Mouse (Mus musculus): ENCODE results near the gene Tomm5. TPM values are rescaled to one million over a fixed set of nuclear protein-coding genes. Genes with fewer than 3 reads are reported as not detected.

The Tomm5 gene
- polyA plus RNA-seq (2014; fragmentation: Nextera tagmentation; extraction: Ambion mirVana): 166 and 176 TPM in 2 replicates

GRCm38 (mm10) chr4:45107601-45108277 lies at the start of gene Tomm5:
Gene Tomm5 (minus strand): TSS chr4:45108114.
- peak within 1 kb of the TSS; percentile 87 for H3K4me3 ChIP-seq (replicated peaks; ENCODE audit: low read length)
- H3K9ac ChIP-seq: peak within 1 kb of the TSS; percentile 96
- H3K4me2 ChIP-seq (replicated peaks): peak within 1 kb of the TSS; percentile 75
- no peak within 1 kb of the TSS for H3K27ac ChIP-seq
- H3K4me1 ChIP-seq (replicated peaks; ENCODE audit: control insufficient read depth, insufficient read depth, low read length): peaks cover 10% of the 10 kb centered on the region
- ATAC-seq (ENCODE audit: low FRiP score): peak; percentile 96
- H3K27me3 ChIP-seq (ENCODE audit: control insufficient read depth, insufficient read depth, low read length): no peaks in the 10 kb centered on the region
- peak; percentile 84 for DNase-seq (ENCODE audit: low spot score)
- 1% methylated on average over 39 of the region's 39 CpGs for WGBS
- H3K36me3 ChIP-seq (replicated peaks; ENCODE audit: control insufficient read depth, insufficient read depth): peaks cover 27% of the 10 kb centered on the region
- H3K9me3 ChIP-seq (ENCODE audit: control insufficient read depth, low read length): no peaks in the 10 kb centered on the region

DNA sequence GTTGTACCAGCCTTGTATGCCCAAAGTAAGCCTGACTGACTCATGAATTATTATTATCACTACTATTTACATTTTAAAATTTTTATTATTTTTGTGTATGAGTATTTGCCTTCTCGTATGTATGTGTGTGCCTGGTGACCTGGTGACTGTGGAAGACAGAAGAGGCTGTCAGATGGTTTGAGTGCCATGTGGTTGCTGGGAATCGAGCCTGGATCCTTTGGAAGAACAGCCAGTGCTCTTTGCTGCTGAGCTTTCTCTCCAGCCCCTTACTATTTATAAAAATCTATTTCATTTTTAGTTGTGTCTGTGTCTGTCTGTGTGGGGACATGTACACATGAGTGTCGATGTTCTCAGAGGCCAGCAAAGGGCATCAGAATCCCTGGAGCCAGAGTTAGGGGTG lies 48.5 kb upstream of the Tomm5 start:
- H3K9ac ChIP-seq: no peak overlapping the region
- no peak overlapping the region for H3K4me2 ChIP-seq (replicated peaks)
- no peak overlapping the region for H3K27ac ChIP-seq
- H3K4me1 ChIP-seq (replicated peaks; ENCODE audit: control insufficient read depth, insufficient read depth, low read length): no peaks in the 10 kb centered on the region
- no peaks in the 10 kb centered on the region for H3K27me3 ChIP-seq (ENCODE audit: control insufficient read depth, insufficient read depth, low read length)
- H3K4me3 ChIP-seq (replicated peaks; ENCODE audit: low read length): no peak overlapping the region
- ATAC-seq (ENCODE audit: low FRiP score) (no peak), DNase-seq (ENCODE audit: low spot score) (no peak)
- no peaks in the 10 kb centered on the region for H3K9me3 ChIP-seq (ENCODE audit: control insufficient read depth, low read length)
- no peaks in the 10 kb centered on the region for H3K36me3 ChIP-seq (replicated peaks; ENCODE audit: control insufficient read depth, insufficient read depth)
- WGBS: 82% methylated on average over 3 of the region's 3 CpGs

- peaks cover 18% of the 10 kb centered on the region; the same call in 1 of the 2 replicates for H3K4me1 ChIP-seq (replicated peaks; ENCODE audit: control insufficient read depth, insufficient read depth, low read length)
- no peaks in the 10 kb centered on the region for H3K36me3 ChIP-seq (replicated peaks; ENCODE audit: control insufficient read depth, insufficient read depth)
- no peaks in the 10 kb centered on the region for H3K9me3 ChIP-seq (ENCODE audit: control insufficient read depth, low read length)
- ATAC-seq (ENCODE audit: low FRiP score): peak; percentile 43; the same call in 1 of the 2 replicates
- peak overlapping the region; percentile 6; the same call in 1 of the 2 replicates for H3K27ac ChIP-seq
- H3K27me3 ChIP-seq (ENCODE audit: control insufficient read depth, insufficient read depth, low read length): no peaks in the 10 kb centered on the region
- H3K9ac ChIP-seq: no peak overlapping the region
- WGBS: 55% methylated on average over 8 of the region's 8 CpGs
- H3K4me3 ChIP-seq (replicated peaks; ENCODE audit: low read length): no peak overlapping the region
- DNase-seq (ENCODE audit: low spot score): peak; percentile 25
- H3K4me2 ChIP-seq (replicated peaks): no peak overlapping the region
These were observed 35.1 kb upstream of the Tomm5 start for GRCm38 (mm10) chr4:45143005-45143404.

DNA sequence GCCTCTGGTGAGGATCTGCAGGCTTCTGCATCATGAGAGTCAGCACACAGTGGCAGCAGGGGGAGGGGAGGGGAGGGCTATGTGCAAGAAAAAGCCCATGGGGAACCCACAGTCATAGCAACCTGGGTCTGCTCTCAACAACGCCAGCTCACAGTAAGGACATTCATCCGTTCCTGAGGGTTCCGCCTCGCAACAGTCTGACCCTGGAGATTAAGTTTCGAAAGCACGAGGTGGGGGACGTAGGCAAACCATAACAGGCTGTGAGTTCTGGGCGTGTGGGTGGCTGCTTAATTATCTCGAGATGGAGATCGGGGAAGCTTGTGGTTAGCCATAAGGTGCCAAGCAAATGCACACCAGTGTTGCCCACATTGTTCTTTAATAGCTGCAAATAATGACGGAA lies 34.5 kb upstream of the Tomm5 start:
- no peak overlapping the region for H3K4me2 ChIP-seq (replicated peaks)

GRCm38 (mm10) chr4:45141835-45142234 lies 33.9 kb upstream of the Tomm5 start:
- H3K27me3 ChIP-seq (ENCODE audit: control insufficient read depth, insufficient read depth, low read length): no peaks in the 10 kb centered on the region
- peaks cover 18% of the 10 kb centered on the region; the same call in 1 of the 2 replicates for H3K4me1 ChIP-seq (replicated peaks; ENCODE audit: control insufficient read depth, insufficient read depth, low read length)
- no peak for DNase-seq (ENCODE audit: low spot score)
- H3K36me3 ChIP-seq (replicated peaks; ENCODE audit: control insufficient read depth, insufficient read depth): no peaks in the 10 kb centered on the region
- no peak overlapping the region for H3K4me3 ChIP-seq (replicated peaks; ENCODE audit: low read length)
- H3K27ac ChIP-seq: no peak overlapping the region
- no peak overlapping the region for H3K9ac ChIP-seq
- no peak overlapping the region for H3K4me2 ChIP-seq (replicated peaks)
- no peak for ATAC-seq (ENCODE audit: low FRiP score)
- H3K9me3 ChIP-seq (ENCODE audit: control insufficient read depth, low read length): no peaks in the 10 kb centered on the region
- 73% methylated on average over 5 of the region's 5 CpGs for WGBS

More for the DNA sequence above, 34.5 kb upstream of the Tomm5 start:
- peak overlapping the region; percentile 6; the same call in 1 of the 2 replicates for H3K27ac ChIP-seq
- 38% methylated on average over 11 of the region's 11 CpGs for WGBS
- no peaks in the 10 kb centered on the region for H3K36me3 ChIP-seq (replicated peaks; ENCODE audit: control insufficient read depth, insufficient read depth)
- no peak overlapping the region for H3K9ac ChIP-seq
- no peak overlapping the region for H3K4me3 ChIP-seq (replicated peaks; ENCODE audit: low read length)
- H3K27me3 ChIP-seq (ENCODE audit: control insufficient read depth, insufficient read depth, low read length): no peaks in the 10 kb centered on the region
- peaks cover 18% of the 10 kb centered on the region; the same call in 1 of the 2 replicates for H3K4me1 ChIP-seq (replicated peaks; ENCODE audit: control insufficient read depth, insufficient read depth, low read length)
- peak; percentile 55 for DNase-seq (ENCODE audit: low spot score)
- 0 out of 2 replicates have a peak, but pooled peaks have one; percentile 37 for ATAC-seq (ENCODE audit: low FRiP score)
- H3K9me3 ChIP-seq (ENCODE audit: control insufficient read depth, low read length): no peaks in the 10 kb centered on the region

DNA sequence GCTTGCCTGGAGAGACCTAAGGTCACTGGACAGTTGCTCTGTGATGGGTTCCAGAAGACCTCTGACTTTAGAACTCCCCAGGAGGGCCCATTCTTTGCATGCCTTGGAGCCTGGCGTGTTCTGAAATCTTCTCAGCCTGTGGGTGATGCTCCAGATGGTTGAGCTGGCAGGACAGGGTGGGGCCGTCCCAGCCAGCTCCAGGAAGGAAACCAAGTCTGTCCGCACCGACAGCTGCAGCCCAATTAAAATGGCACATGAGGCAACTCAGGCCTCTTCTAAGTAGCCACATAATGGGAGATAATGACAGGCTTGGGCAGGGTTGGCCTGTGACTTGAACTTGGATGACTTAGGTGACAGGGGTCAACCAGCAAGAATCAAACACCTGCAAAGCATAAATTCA lies 29.7 kb upstream of the Tomm5 start:
- 65% methylated on average over 4 of the region's 4 CpGs for WGBS
- Histone ChIP-seq H3K27ac (no peak overlapping the region), H3K4me3 (replicated peaks; ENCODE audit: low read length) (no peak overlapping the region), H3K9ac (no peak overlapping the region), H3K27me3 (ENCODE audit: control insufficient read depth, insufficient read depth, low read length) (no peaks in the 10 kb centered on the region), H3K4me2 (replicated peaks) (no peak overlapping the region), H3K9me3 (ENCODE audit: control insufficient read depth, low read length) (no peaks in the 10 kb centered on the region), H3K4me1 (replicated peaks; ENCODE audit: control insufficient read depth, insufficient read depth, low read length) (peaks cover 8% of the 10 kb centered on the region; the same call in 1 of the 2 replicates), H3K36me3 (replicated peaks; ENCODE audit: control insufficient read depth, insufficient read depth) (no peaks in the 10 kb centered on the region)
- ATAC-seq (ENCODE audit: low FRiP score) (no peak), DNase-seq (ENCODE audit: low spot score) (no peak)

- WGBS: 77% methylated on average over 8 of the region's 8 CpGs
- no peak overlapping the region for H3K27ac ChIP-seq
- no peak overlapping the region for H3K9ac ChIP-seq
- ATAC-seq (ENCODE audit: low FRiP score): no peak
- no peaks in the 10 kb centered on the region for H3K36me3 ChIP-seq (replicated peaks; ENCODE audit: control insufficient read depth, insufficient read depth)
- DNase-seq (ENCODE audit: low spot score): no peak
- H3K27me3 ChIP-seq (ENCODE audit: control insufficient read depth, insufficient read depth, low read length): no peaks in the 10 kb centered on the region
- no peaks in the 10 kb centered on the region for H3K4me1 ChIP-seq (replicated peaks; ENCODE audit: control insufficient read depth, insufficient read depth, low read length)
- H3K4me3 ChIP-seq (replicated peaks; ENCODE audit: low read length): no peak overlapping the region
- H3K9me3 ChIP-seq (ENCODE audit: control insufficient read depth, low read length): no peaks in the 10 kb centered on the region
- no peak overlapping the region for H3K4me2 ChIP-seq (replicated peaks)
These were observed 26.6 kb upstream of the Tomm5 start for GRCm38 (mm10) chr4:45134471-45134870.

- H3K27ac ChIP-seq: no peak overlapping the region
- ATAC-seq (ENCODE audit: low FRiP score): no peak
- DNase-seq (ENCODE audit: low spot score): no peak
- no peak overlapping the region for H3K4me3 ChIP-seq (replicated peaks; ENCODE audit: low read length)
- WGBS: 78% methylated on average over 4 of the region's 4 CpGs
- no peak overlapping the region for H3K4me2 ChIP-seq (replicated peaks)
- H3K36me3 ChIP-seq (replicated peaks; ENCODE audit: control insufficient read depth, insufficient read depth): no peaks in the 10 kb centered on the region
- no peaks in the 10 kb centered on the region for H3K27me3 ChIP-seq (ENCODE audit: control insufficient read depth, insufficient read depth, low read length)
- no peak overlapping the region for H3K9ac ChIP-seq
- H3K4me1 ChIP-seq (replicated peaks; ENCODE audit: control insufficient read depth, insufficient read depth, low read length): no peaks in the 10 kb centered on the region
- H3K9me3 ChIP-seq (ENCODE audit: control insufficient read depth, low read length): no peaks in the 10 kb centered on the region
These were observed 23.1 kb upstream of the Tomm5 start for GRCm38 (mm10) chr4:45131021-45131420.

- WGBS: 93% methylated on average over 11 of the region's 11 CpGs
- no peaks in the 10 kb centered on the region for H3K4me1 ChIP-seq (replicated peaks; ENCODE audit: control insufficient read depth, insufficient read depth, low read length)
- no peaks in the 10 kb centered on the region for H3K9me3 ChIP-seq (ENCODE audit: control insufficient read depth, low read length)
- no peak overlapping the region for H3K4me3 ChIP-seq (replicated peaks; ENCODE audit: low read length)
- H3K9ac ChIP-seq: no peak overlapping the region
- H3K27ac ChIP-seq: no peak overlapping the region
- ATAC-seq (ENCODE audit: low FRiP score) (no peak), DNase-seq (ENCODE audit: low spot score) (no peak)
- no peaks in the 10 kb centered on the region for H3K27me3 ChIP-seq (ENCODE audit: control insufficient read depth, insufficient read depth, low read length)
- H3K36me3 ChIP-seq (replicated peaks; ENCODE audit: control insufficient read depth, insufficient read depth): no peaks in the 10 kb centered on the region
- H3K4me2 ChIP-seq (replicated peaks): no peak overlapping the region
These were observed 13.4 kb upstream of the Tomm5 start for GRCm38 (mm10) chr4:45121311-45121710.

Measured in hindbrain, embryonic 14.5 days (tissue).